Mouse (Mus musculus) retina, adult 2 months (tissue): ENCODE results near the gene Slc26a11.
"Not testable (repeated sequence)": the region's sequence is repeated elsewhere in the genome, so short reads cannot be mapped to it uniquely, and the experiment has no call there.

ENCODE experiments used
- DNase-seq: peaks from one replicate; pipeline ENCODE4 v3.0.0-alpha.2; 2012; ENCODE audit warnings: low read depth, low spot score

Slc26a11 gene

DNA sequence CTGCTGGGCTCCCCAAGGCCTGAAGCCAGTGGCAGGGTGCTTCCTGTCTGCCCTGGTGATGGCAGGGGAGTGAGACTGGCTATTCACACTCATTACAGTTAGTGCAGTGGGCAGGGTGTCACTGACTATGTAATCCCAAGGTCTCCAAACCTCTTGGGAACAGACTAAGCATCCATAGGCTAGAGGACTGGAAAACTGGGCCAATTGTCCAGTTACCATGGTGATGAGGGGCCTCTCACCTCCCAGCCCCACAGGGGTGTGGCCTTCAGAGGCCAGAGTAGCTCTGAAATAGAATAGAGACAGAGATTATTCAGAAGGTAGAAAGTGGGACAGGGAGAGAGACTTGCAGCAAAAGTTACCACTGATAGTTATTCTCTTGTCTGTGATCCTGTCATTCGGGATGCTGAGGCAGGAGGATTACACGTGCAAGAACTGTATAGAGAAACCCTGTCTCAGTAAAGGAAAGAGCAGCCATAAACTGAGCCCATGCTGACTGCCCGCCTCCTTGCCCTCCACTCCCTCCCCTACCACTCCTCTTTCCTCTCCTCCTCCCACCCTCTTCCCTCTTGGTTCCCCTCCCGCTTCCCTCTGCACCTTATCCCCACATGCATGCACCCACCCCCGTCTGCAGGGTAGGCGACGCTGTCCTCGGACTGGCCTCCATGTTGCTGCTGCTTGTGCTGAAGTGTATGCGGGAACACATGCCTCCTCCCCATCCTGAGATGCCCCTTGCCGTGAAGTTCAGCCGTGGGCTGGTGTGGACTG, 7.6 kb downstream of the Slc26a11 start:
- no peak for DNase-seq

DNA sequence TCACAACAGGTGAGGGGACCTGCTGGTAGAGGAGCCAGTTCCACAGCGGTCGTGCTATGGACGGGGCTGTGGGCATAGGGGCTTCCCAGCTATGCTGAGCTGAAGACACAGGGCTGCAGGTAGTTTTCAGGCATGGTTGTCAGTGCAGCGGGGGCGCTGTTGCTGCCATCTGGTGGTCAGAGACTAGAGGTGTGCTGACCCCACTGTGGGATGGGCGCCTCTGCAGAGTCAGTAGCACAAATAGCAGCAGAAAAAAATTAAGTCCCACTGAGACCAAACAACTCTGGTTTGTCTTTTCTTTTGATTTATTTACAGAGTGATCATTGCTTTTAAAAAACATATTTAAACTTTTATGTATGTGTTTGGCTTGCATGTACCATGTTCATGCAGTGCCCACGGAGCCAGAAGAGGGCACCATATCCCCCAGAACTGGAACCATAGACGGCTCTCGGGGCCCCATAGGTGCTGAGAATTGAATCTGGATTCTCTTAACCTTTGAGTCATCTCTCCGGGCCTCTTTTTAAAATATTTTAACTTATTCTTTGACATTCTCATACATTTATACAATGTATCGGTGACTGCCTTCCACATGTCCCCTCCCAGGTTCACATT, 8.3 kb downstream of the Slc26a11 start:
- peak; percentile 53 for DNase-seq

DNA sequence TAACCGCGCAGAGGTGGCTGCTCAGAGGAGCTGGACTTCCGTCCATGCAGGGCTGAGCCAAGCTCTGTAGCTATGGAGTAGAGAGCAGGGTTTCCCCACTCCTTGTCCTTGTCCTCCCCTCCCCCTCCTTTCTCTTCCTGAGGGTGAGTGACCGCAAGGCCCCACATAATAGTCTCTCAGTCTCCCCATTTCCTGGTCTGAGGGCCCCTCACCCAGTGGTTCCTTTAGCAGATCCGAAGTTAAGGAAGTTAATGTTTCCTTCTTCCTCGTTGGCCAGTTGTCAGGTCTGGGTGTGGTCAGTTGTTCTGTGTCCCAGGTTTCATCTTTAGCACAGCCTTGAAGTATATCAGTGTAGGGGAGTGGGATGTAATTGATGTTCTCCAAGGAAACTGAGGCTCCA, 20.1 kb downstream of the Slc26a11 start:
- no peak for DNase-seq

DNA sequence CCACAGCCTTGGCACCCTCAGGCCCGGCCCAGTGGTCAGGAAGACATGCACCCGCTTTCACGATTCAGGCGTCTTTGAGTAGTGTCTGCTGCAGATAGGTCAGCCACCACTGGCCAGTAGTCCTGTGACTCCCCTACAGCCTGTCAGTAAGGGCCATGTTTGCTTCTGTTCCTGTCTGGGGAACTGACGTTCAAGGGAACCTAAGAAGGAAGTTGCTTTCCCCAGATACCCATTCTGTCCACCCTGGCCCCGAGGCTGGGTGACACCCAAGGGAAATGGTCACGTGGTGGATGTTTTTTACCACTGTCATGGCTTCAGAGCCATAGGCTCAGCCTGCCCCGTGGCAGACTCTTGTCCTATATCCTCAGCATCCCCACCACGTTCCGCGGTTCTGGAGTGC, 22.0 kb downstream of the Slc26a11 start:
- DNase-seq, result no peak

DNA sequence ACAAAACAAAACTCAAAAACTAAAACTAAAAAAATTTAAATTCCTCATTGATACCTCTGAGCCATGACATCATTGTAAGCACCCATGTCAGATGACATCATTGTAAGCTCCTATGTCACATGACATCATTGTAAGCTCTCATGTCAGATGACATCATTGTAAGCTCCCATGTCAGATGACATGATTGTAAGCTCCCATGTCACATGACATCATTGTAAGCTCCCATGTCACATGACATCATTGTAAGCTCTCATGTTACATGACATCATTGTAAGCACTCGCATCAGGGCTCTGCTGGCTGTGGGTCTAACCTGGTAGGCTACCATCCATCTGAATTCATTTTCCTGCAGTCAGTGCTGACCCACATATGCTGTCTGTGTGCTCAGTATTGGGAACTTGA, 23.2 kb downstream of the Slc26a11 start:
- DNase-seq, result no peak

DNA sequence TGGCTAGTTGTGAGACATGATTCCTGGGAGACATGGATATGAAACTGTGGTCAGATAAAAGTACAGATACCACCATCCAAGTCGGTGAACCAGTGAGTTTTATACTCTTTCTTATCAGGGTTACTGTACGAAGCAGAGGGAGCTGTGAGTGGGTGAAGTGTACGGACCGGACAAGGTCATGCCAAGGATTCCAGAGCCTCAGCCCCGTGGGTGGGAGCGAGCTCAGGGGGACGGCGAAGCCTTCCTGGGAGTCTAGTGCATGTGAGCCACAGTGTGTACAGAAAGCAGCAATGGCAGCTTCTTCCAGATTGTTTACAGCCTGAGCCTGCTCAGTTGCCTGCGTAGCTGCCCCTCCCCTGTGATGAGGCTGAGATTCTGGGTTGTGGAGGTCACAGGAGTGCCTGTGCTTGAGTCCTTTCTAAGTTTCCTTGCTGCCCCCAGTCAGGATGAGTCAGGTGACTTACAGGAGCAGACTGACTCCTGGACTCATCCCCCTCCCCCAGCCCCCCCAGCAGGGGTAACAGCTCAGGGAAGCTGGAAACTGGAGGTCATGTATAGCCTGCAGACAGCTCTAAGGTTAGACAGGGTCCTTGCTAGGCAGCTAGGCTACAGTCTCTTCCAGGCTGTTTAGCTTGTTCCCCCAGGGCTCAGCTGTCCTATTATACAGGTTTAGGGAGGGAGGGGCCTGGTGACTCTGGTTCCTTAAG, 26.4 kb downstream of the Slc26a11 start:
- DNase-seq, result no peak

DNA sequence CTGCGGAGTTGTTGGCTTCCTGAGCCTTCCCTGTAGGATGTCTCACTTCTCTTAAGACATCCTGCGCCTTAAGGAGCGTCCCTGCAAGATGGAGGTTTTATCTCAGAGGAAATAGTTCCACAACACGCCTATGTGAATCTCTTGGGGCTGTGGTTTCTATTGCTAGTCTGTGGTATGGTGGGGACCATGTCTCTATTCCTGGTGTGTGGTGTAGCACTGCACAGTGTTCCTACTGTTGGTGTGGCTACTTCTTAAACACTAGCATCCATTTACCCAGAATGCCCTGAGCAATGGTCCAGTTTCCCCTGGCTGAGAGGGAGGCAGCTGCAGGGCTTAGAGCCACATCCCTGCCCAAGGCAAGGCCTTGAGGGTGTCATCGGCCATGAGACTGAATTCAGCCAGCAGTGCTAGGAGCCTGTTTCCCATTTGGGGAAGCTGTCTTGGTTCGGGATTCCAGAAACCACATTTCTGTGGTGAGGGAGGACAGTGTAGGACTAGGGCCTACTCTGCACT, 27.0 kb downstream of the Slc26a11 start:
- no peak for DNase-seq

DNA sequence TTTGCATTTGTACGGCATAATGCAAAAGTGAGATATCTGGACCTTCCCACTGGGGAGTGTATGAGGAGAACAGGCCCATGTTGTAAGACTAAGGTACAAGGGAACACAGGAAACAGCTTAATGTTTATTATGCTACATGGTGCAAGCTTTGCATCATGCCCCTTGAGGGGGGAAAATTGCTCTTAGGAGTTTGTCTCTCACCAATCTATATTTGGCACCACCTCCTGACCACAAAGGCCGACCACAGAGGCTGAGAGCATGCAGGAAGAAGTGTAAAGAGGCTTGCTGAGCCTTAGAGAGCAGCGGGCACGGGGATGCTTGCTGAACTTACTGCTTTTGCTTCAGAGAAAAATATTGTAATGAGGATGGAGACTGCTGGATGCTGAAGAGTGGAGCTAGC, 29.5 kb downstream of the Slc26a11 start:
- DNase-seq, result no peak

DNA sequence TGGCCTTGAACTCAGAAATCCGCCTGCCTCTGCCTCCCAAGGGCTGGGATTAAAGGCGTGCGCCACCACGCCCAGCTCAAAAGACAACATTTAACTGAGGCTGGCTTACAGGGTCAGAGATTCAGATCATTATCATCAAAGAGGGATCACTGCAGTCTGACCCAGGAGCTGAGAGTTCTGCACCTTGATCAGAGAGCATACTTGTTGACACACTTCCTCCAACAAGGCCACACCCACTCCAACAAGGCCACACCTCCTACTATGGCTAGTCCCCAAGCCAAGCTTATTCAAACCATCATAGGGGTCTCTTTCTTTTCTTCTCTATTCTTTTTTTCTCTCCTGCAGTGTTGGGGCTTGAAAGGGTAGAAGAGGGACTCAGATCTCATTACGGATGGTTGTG, 30.9 kb downstream of the Slc26a11 start:
- no peak for DNase-seq

DNA sequence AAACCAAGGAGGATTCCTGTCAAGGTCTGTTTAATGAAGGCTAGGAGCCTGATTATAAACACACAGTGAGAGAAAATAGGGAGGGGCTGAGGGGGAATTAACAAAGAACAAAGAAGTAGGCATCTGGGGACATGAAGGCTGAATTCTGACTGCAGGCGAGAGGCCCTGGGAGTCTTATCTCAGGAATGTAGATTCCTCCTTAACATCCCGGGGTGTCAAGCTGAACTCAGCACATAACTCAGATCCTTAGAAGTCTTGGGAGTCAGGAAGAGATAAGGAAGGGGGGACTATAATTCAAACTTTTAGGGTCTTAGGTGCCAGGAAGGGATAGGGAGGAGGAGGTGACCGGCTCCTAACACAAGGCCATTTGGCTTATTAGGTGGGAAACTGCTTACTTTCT, 31.9 kb downstream of the Slc26a11 start:
- not testable (repeated sequence) for DNase-seq

DNA sequence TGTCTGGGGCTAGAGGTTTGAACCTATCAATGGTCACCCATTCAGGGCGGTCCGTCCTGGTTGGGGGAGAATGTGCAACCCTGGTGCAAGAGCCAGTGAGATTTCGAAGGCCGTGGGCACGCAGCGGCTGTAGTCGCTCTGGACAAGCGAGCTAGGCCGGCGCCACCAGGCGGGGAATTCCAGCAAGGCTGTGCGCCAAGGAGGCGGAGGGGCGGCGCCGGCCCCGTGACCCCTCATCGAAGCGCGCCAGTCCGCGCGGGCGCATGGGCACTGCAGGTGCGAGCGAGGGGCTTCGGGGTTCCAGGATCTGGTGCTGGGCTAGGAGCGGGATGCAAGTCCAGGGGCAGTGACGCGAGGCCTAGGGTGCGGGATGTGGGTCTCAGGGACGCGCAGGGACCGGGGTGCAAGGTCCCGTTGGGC, 34.5 kb downstream of the Slc26a11 start:
- peak; percentile 16 for DNase-seq

DNA sequence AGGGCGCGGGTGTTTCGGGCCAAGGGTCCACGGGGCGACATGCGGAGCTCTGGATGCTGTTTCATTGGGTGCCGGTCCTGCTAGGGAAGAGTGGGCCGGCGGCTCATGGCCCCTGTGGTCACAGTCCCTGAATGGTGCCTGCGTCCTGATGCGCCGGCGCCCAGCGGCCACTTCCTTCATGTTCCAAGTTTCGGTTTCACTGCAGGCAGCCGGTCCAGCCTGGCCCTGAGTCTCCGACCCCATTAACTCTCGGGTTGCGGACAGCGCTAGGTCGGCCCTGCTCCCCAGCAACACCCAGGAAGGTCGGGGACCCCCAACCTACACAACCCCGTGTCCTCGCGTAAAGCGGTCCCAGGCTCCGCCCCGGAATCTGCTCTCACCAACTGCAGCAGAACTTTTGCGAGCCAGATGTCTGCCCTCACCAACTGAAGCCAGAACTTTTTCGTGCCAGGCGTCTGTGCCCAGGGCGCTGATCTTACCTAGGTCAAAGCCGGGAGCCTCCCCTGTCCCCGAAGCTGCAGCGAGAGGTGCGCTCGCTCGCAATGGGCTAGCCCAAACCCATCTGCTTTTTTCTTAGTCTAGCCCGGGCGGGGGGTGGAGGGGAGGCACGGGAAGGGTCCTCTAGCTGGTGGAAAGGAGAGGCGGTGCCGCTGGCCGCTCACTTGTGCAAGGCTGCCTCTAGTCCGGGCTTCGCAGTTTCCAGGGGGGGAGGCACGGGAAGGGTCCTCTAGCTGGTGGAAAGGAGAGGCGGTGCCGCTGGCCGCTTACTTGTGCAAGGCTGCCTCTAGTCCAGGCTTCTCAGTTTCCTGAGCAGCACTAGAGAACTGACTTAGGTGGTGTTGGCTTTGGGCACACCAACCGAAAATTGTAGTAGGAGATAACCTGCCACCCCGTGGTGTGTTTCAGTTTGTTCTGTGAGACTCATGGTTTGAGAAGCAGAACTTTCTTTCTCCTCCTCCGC, 35.2 kb downstream of the Slc26a11 start:
- DNase-seq, result no peak

DNA sequence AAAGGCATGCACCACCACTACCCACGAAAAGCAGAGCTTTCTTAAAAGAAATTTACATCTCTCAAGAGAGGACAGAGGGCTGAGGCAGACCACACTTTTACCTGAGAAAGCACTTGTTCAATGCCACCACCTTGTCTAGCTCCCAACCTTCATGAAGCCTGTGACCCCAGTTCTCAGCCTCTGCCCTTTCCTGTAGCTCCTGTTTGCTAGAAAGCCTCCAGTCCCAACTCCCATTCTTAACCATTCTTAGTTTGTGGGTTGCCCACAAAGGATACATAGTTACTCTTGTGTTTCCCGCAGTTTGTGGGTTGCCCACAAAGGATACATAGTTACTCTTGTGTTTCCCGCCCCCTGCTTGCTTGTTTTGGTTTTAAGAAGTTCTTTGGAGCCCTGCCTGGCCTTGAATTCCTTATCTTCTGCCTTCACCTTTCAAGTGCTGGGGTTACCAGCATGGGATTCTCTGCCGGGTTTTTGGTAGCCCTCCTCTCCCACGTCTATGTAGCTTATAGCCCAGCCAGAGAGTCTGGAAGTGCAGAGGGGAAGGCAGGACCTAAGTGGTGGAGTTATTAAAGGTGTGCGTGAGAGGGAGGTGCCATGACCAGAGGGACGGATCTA, 36.1 kb downstream of the Slc26a11 start:
- no peak for DNase-seq

DNA sequence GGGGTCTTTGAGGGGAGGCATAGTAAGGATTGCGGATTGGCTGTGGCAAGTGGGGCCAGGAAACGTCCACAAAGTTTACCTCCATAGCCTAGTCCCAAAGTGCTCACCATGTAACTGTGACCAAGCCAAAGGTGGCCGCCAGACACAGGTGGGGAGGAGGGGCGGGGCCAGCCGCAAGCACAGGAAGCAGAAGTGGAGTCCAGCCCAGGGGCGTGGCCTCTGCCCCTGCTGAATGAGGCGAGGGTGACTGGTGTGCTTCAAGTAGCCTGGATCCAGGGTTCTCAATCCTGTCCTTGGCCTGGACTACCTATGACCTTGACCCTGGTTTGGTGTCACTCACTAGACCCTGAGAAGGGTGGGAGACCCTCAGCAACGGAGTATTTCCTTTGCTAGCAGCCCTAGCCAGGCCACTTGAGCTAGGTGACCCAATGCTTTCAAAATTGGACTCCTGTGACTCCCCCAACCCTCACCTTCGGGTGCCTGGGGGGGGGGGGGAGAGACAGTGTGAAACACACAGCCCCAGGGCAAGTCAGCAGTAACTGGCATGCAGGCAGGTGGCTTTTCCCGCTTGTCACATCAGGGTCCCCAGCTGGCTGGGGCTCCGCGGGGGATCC, 36.8 kb downstream of the Slc26a11 start:
- DNase-seq, result no peak

DNA sequence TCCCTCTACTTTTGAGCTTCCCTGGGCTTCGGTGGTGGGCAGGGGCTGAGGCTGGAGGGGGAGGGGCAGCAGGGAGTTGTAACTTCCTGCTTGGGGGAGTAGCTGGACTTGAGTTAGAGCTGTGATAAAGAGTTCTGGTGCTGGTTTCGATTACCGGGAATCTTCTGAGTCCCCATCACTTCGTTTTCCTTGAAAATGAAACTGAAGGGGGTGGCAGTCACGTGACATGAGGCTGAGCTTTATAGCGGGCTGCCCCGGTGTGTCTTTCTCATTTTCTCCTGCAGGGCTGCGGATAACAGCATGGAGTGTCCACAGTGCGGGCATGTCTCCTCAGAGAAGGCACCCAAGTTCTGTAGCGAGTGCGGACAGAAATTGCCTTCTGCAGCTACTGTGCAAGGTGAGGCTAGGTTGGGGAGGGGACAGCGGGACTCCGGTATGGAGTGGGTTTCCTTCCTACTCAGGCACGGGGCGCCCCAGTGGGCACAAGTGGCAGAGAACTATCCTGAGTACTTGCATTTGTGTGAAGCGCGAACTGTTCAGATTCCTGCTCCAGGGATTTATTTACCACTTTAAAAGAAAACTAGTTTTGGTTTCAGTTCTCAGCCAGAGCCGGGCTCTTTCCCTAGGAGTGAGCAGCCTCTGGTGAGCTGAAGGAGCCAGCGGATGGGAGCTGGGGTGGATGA, 37.6 kb downstream of the Slc26a11 start, which contains the start of gene Rnf213:
Rnf213 (plus strand) TSS at position 301 of the 683 bp plus-strand sequence.
- no peak for DNase-seq

DNA sequence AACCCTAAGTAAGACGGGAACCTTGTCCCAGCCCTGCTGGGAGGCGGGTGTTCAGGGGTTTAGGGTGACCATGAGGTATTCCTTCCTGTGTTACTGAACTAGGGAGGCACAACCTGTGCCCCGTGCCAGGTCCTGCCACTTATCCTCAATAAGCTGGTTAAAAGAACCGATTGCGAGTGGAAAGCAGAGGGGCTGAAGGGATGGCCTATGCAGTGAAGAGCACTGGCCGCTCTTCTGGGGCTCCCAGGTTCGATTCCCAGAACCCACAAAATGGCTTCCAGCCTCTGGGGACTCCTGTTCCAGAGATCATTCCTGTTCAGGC, 38.1 kb downstream of the Slc26a11 start:
- no peak for DNase-seq

DNA sequence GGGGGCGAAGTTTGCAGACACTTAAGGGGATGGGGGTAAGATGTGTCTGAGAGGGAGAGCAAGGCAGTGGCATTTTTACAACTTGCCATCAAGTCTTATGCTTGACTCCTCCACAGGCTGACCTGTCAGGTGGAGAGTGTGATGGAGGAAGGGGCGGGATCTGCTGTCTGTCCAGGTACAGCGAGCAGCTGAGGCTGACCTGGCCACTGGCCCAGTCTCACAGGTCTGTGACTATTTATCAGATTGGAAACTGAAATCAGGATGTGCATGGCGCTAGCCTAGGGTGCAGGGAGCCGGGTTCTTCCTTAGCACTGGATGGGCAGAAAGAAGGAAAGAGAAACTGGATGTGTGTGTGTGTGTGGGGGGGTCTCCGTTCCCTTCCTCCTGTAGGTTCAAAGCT, 38.9 kb downstream of the Slc26a11 start:
- no peak for DNase-seq

DNA sequence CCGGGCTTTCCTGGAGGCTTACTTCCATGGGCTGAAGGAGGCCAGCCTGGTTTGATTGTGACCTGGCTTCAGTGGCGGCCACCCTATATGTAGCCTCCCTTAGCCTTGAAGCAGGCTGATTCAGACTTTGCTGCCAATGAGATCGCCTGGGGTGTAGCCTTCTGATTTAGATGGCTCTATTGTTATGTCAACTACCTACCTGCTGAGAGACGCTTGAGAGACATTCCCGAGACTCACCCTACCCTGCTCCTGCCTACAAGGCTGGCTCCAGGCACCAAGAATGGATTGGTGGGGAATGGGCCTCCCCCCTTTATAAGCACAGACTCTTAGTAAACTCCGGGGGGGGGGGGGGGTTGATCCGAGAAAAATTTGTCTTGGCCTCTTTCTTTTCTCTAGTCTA, 40.0 kb downstream of the Slc26a11 start:
- DNase-seq, result no peak

DNA sequence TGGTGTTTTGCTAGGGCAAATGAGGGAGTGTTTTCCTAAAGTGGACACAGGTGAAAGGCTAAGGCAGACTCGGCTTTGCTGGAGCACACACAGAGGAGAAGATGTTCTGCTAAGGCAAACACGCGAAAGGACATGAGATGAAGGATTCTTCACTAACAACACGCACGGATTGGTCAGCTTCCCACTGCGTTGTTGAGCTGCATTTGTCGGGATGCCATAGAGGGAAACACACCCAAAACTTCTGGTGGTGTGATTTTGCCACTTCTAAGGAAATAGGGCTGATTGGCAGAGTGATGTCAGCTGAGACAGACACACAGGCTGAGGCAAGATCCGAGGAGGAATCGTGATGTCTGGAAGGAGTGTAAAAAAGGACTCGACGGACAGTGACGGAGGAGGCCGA, 40.6 kb downstream of the Slc26a11 start:
- DNase-seq, result no peak

DNA sequence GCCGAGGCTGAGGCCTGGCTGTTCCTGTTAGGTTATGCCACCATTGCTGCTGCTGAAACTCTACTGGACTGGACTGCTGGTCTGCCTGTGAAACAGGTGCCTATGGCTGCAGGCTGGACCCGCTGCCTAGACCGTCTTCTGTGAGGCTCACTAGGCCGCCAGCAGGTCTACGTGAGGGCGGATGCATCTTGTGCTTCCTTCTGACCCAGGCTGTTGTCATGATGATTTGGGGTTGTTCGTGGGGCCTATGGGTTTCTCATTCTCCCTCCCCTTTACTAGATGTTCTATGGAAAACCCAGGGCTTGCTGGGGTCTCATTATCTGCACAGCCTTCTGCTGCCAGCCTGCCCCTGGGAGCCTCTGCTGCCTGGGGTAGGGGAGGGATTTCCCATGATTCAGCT, 41.1 kb downstream of the Slc26a11 start:
- DNase-seq, result no peak
